Mouse (Mus musculus): ENCODE data around the gene Dnm1.
"Not testable (repeated sequence)": the region's sequence is repeated elsewhere in the genome, so short reads cannot be mapped to it uniquely, and the experiment has no call there.

The Dnm1 gene

GRCm38 (mm10) chr2:32314831-32315230 is 38.3 kb downstream of the Dnm1 start:
- DNase-seq (ENCODE audit: extremely low spot score, low spot score): no peak

GRCm38 (mm10) chr2:32312318-32312964 is 40.7 kb downstream of the Dnm1 start:
- peak; percentile 93 for DNase-seq (ENCODE audit: extremely low spot score, low spot score)

DNA sequence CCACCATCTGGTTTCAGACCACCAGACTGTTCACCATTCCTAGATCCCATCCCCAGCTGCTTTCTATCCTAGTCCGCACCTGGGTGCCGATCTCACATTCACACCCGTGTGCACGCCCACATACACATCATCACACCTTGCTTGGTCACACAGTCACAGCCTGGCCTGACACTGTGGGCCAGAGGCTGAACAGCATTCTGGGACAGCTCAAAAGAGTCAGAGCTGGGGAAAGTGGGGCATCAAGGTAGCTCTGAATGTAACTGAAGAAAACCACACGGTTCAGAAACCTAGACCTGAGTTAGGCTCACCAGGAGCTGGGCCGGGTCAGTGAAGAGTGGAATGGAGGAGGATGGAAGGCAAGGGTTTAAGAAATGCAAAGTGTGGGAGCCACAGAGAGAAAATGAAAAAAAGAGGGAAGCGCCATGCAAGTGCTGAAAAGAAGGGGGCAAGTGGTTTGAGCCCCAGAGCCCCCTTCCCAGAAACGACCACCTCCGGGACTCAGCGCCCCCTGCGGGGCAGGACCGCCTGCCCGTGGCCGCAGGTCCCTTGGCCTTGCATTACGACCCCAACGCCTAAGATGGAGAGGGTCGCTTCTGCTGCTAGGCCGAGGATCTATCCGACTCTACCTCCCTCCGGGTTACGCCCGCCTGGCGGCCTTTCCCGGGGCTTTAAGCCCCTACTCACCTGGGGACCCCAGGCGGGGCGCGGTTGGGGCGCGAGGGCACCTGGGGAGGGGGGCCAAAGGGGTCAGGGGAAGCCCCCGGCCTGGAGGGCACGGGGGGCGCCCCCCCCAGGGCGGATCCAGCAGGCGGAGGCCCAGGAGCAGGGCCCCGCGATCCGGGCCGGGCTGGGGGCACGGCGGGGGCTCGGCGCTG is 41.5 kb downstream of the Dnm1 start:
- DNase-seq (ENCODE audit: extremely low spot score, low spot score): peak; percentile 26

DNA sequence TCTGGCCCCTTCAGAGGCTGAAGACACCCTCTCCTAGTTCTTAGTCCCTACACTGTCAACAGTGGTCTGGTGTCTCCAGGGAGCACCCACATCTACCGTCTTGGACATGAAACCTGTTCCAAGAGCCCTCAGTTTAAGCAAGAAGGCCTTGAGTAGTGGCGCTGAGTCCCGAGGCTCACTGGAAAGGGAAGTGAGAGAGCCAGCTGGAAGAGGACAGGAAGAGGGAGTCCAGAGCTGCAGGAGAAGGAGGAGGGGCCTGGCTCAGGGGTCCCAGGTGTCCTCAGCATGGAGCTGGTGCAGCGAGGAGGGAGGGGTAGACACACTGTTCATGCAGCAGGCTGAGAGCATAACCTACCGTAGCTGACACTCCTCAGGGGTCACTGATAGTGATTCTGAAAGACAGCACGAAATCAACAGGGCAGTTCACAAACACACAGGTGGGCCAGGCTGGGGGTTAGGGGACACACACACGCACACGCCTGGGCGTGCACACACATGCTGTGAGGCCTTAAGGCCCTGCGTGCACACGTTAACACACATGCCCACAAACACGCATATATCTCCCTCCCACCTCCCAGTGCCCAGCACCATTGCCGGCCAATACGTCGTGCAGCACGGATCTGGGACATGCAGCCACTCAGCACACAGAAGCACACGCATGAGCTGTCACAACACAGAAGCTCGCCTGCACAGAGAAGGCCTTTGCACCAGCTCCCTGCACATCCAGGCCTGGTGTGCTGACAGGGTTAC is 42.9 kb downstream of the Dnm1 start:
- no peak for DNase-seq (ENCODE audit: extremely low spot score, low spot score)

DNA sequence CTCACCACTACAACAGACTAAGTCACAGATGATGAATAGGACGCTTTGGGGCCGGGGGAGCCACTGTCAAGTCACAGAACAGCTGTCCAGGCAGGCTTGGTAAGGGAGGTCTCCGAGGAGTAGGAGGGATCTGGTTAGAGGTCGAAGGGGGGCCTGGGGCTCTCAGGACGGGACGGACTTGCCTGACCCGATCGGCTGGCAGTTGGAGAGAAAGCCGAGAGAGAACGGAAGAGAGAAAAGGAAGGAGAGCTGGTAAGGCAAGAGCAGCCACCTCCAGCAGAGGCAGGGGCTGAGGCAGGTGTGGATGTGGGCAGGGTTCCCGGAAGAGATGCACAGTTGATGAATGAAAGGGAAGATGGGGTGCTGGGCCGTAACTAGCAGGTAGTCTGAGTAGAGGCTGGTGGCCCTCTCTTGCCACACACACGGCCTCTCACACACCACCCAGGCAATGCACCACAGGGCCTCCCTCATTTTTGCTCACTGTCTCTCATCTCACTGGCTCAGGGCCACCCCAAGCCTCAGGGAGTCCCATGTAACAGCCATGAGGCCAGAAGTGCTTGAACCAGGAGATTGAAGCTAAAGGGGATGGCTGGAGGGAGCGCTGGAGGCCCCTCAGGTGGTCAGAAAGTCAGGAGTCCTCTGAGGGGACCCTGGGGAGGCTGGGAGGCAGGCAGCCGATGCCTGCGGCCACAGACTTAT is 44.1 kb downstream of the Dnm1 start:
- DNase-seq (ENCODE audit: extremely low spot score, low spot score): no peak

DNA sequence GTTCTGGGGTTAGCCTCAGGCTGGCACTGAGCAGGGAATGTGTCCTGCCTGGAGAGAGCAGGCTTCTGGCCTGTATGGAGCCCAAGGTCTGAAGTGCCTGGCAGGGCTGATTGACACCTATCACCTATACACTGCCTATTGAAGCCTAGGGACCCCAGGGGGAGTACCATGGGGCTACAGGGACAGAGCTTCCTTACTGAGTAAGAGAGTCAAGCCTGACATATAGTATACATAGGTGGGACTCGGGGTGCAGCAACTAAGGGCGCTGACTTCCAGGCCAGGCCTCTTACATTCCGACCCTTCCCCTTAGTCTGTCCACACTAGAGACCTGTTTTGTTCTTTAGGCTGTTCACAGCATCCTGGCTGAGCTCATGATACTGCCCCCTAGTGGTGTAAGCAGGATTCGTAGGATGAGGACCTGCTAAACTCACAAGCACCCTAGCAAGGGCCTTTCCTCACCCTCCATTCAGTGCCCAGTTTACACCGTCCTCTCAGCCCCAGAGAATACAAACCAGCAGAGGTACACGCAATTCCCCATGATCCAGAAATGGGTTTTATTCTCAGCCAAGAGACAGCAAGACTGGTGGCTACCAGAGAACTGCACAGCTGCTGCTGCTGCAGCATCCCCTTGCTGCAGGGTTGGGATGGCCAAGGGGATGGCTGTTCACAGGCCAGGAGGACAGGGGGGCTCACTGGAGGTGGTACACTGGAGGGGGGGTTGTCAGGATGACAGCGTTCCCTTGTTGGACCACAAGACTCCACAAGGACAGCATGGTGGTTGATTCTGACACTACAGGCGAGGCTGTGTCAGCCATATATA is 45.0 kb downstream of the Dnm1 start:
- DNase-seq (ENCODE audit: extremely low spot score, low spot score): peak; percentile 69

DNA sequence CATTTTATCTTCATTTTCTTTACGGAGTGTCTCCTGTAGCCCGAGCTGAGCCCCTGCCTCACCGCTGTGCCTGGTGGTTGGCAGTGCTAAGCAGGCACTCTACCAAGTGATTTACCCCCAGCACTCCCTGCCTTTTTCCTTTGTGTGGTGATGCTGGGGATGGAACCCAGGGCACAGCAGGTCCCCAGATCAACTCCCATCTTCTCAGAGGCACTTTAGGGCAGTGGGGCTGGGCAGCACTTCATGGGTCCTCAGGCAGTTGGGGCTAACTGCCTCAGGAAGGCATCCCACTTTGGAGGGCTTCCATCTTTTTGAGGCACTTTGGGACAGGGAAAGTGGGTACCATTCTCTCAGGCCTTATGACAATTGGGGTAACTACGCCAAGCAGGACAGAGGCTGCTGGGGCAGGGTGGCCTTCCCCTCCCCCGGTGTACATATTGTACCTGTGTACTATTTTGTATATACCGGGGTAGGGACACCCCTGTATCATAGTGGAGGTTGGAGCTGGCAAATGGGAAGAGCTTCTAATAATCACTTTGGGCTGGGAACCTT is 45.8 kb downstream of the Dnm1 start:
- no peak for DNase-seq (ENCODE audit: extremely low spot score, low spot score)

DNA sequence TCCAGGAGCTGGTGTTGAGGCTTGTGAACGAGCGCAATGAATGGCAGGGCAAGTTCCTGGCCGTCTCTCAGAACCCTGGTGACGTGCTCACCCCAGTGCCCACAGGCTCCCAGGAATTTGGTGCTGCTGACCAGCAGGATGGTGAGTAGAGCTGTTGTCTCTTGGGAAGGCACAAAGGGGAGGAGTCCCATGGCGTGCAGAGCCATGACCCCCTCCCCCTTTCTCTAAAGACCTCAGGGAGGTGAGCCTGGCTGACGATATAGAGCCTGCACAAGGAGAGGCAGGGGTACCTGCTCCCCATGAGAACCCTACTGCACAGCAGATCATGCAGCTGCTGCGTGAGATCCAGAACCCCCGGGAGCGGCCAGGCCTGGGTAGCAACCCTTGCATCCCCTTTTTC is 47.0 kb downstream of the Dnm1 start:
- DNase-seq (ENCODE audit: extremely low spot score, low spot score): no peak

DNA sequence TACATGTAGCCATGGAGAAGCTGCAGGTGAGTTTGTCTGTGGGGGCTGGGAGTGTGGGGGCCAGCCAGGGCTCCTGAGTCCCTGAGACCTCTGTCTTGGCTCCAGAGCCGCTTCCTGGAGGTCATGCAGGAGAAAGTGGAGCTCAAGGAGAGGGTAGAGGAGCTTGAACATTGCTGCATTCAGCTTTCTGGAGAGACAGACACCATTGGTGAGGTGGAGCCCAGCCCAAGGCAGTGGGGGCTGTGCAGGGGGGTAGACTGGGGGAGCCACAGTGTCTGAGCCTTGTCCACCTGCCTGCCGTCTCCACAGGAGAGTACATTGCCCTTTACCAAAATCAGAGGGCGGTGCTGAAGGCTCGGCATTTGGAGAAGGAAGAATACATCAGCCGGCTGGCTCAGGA is 47.5 kb downstream of the Dnm1 start:
- no peak for DNase-seq (ENCODE audit: extremely low spot score, low spot score)

- DNase-seq (ENCODE audit: extremely low spot score, low spot score): peak; percentile 72
Measured at GRCm38 (mm10) chr2:32304145-32304832, 48.8 kb downstream of the Dnm1 start.

DNA sequence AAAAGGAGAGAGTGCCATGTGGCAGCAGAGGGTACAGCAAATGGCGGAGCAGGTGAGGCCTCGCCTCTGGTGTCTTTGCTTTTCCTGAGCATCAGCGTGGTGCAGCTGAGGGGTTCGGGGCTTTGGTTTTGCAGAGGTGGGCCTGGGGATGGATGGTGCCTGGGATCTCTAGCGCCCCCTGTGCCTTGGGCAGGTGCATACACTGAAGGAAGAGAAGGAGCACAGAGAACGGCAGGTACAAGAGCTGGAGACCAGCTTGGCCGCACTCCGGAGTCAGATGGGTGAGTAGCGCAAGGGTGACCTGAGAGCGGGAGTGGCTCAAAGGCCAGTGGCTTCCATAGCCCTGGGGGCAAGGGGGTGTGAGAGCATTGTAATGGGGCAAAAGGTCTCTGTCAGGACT is 50.2 kb downstream of the Dnm1 start:
- DNase-seq (ENCODE audit: extremely low spot score, low spot score): no peak

GRCm38 (mm10) chr2:32299469-32299868 is 53.7 kb downstream of the Dnm1 start:
- DNase-seq (ENCODE audit: extremely low spot score, low spot score): no peak

GRCm38 (mm10) chr2:32295842-32296241 is 57.3 kb downstream of the Dnm1 start:
- DNase-seq (ENCODE audit: extremely low spot score, low spot score): not testable (repeated sequence)

GRCm38 (mm10) chr2:32295285-32295684 is 57.9 kb downstream of the Dnm1 start:
- DNase-seq (ENCODE audit: extremely low spot score, low spot score): no peak

GRCm38 (mm10) chr2:32294348-32294747 is 58.8 kb downstream of the Dnm1 start:
- DNase-seq (ENCODE audit: extremely low spot score, low spot score): no peak

GRCm38 (mm10) chr2:32289578-32289977 is 63.6 kb downstream of the Dnm1 start:
- DNase-seq (ENCODE audit: extremely low spot score, low spot score): no peak

DNA sequence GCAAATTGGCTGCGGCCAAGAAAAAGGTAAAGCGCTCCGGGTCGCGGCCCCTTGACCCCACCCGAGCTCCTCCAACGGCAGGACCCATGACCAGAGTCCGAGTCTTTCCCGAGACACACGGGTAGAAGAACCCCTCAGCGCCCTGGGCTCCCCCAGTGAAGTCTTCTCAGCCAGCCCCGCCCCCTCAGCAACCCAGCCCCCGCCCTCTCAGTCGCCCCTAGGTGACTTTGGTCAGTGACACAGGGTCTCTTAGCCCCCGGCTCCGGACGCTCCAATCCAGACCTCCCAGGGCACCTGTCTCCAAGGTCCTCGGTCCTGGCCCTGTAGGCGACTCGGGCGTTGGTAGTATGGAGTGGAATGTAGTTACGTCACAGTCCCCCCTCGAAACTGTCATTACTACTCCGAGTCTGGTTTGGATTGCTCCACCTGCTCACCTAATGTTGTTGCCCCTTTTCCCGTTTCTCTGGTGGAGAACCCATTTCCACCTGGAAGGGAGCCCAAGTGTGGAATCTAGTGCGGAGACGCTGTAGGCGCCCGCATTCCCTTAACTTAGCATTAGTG is 64.7 kb downstream of the Dnm1 start:
- no peak for DNase-seq (ENCODE audit: extremely low spot score, low spot score)

- DNase-seq (ENCODE audit: extremely low spot score, low spot score): peak; percentile 98
Measured at GRCm38 (mm10) chr2:32287923-32288367, 65.2 kb downstream of the Dnm1 start, which contains the start of gene Swi5. Swi5 (minus strand) TSS chr2:32288075.

DNA sequence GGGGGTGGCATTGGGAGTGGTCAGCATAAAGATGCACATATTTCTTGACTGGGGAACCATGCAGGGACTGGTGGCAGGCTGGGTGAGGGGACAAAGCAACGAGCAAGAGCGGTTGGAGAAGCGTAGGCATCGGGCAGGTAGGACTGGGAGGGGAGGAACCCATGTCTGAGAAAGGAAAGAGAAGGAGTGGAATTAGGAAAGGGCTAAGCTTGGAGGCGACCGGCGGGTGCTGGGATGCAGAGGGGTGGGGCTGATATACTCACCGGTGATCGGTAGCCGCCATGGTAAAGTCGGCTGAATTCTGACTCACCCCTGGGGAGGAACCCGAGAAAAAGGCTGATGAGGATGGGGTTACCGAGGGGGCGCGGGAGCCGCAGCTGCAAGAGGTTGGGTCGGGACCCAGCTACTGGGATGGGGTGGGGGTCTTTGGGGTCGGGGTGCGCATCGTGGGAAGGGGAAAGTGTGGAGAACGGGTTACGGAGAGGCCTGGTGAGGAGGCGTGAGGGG is 65.8 kb downstream of the Dnm1 start, which contains the start of gene Golga2:
Gene Golga2 (plus strand): TSS at position 51 of the 507 bp plus-strand sequence.
- no peak for DNase-seq (ENCODE audit: extremely low spot score, low spot score)

Measured in neural tube, embryonic 10.5 days (tissue).